Mouse (Mus musculus): Measurements from ENCODE around the gene Oxt. TPM values are rescaled to one million over a fixed set of nuclear protein-coding genes. Genes with fewer than 3 reads are reported as not detected.

The Oxt gene
- polyA plus RNA-seq, 1 experiment from 2014 or later = not detected

DNA sequence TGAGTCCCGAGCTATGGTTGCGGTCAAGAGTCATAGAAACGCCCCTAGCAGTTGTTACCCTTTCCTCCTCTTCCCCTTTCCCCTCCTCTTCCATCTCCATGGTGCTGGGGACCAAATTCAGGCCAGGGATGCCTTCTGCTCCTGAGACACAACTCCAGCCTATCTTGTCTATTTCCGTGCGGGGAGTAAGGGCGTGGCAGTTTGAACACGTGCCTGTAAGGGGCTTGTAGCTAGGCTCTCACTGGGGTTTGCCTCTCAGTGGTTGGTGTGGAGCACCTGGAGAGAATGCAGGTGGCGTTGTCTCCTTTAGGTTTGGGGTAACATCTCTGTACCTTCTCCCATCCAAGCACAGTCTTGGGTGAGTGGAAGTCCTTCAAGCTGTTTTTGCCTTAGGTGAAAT, 3.8 kb downstream of the Oxt start:
- no peak overlapping the region for H3K27ac ChIP-seq (replicated peaks)
- H3K9me3 ChIP-seq (ENCODE audit: control insufficient read depth, low read length) = no peaks in the 10 kb centered on the region
- no peak for TF ChIP-seq CTCF (IDR thresholded peaks at IDR 0.05; ENCODE audit: low read depth)
- no peak for TF ChIP-seq EP300 (optimal IDR thresholded peaks at IDR 0.05)
- no peaks in the 10 kb centered on the region; the same call in 1 of the 2 replicates for H3K4me1 ChIP-seq (replicated peaks; ENCODE audit: control insufficient read depth, insufficient read depth)
- no peak overlapping the region for H3K4me2 ChIP-seq (replicated peaks; ENCODE audit: low read depth)
- 3% methylated on average over 8 of the region's 8 CpGs for WGBS
- DNase-seq (ENCODE audit: low spot score) = no peak
- H3K4me3 ChIP-seq (ENCODE audit: low read depth, low read length) = no peak overlapping the region
- no peaks in the 10 kb centered on the region for H3K36me3 ChIP-seq (ENCODE audit: control insufficient read depth, insufficient read depth, low read length)
- ATAC-seq (ENCODE audit: low FRiP score, low TSS enrichment) = no peak
- no peak overlapping the region for H3K9ac ChIP-seq (ENCODE audit: low read length)
- H3K27me3 ChIP-seq (ENCODE audit: control insufficient read depth, insufficient read depth, low read length) = peaks cover 10% of the 10 kb centered on the region; the same call in 1 of the 2 replicates

DNA sequence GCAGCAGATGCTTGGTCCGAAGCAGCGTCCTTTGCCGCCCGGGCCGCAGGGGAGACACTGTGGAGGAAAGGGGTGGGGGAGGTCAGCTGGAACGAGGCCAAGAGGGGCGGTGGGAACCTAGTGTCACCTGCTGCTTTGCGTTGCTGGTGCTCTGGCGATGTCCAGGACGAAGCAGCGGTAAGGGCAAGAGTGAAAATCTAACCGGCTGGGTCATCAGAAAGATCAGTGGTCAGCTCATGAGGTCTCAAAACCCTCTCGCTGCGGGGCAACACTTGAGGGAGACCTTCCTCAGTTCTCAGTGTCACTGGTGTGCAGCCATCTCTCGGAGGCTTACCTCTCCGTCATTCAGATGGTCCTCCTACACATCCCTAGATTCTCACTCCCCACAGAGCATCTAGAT, 5.2 kb downstream of the Oxt start:
- ATAC-seq (ENCODE audit: low FRiP score, low TSS enrichment) (no peak), DNase-seq (ENCODE audit: low spot score) (no peak)
- Histone ChIP-seq H3K4me3 (ENCODE audit: low read depth, low read length) (peak overlapping the region; percentile 35), H3K4me1 (replicated peaks; ENCODE audit: control insufficient read depth, insufficient read depth) (no peaks in the 10 kb centered on the region; the same call in 1 of the 2 replicates), H3K4me2 (replicated peaks; ENCODE audit: low read depth) (peak overlapping the region; percentile 56), H3K27me3 (ENCODE audit: control insufficient read depth, insufficient read depth, low read length) (peaks cover 8% of the 10 kb centered on the region; the same call in 1 of the 2 replicates), H3K36me3 (ENCODE audit: control insufficient read depth, insufficient read depth, low read length) (no peaks in the 10 kb centered on the region), H3K27ac (replicated peaks) (no peak overlapping the region), H3K9me3 (ENCODE audit: control insufficient read depth, low read length) (no peaks in the 10 kb centered on the region), H3K9ac (ENCODE audit: low read length) (no peak overlapping the region)
- TF ChIP-seq CTCF (IDR thresholded peaks at IDR 0.05; ENCODE audit: low read depth) (no peak), EP300 (optimal IDR thresholded peaks at IDR 0.05) (no peak)
- 6% methylated on average over 16 of the region's 16 CpGs for WGBS

DNA sequence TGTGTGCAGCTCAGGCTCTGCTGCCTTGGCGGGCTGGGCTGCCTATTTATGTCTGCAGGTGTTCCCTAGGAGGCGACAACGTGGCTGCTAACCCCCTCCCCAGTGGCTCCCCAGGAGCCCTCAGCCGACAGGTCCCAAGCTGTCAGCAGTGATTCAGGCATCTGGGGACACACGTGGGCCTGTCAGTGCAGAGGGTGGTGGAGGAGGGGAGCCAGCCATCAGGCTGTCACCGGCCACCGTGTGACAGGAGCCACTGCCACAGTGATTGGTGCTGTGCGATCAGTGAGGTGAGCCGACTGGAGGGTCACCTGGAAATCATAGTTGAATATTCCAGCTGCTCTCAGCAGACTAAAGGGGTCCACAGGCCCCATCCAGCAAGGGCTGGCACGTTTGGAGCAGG, 6.6 kb downstream of the Oxt start, which contains the start of gene Avp:
TSS of gene Avp (minus strand) at position 3 of the 400 bp plus-strand sequence.
- 28% methylated on average over 10 of the region's 10 CpGs for WGBS
- H3K9me3 ChIP-seq (ENCODE audit: control insufficient read depth, low read length) = no peaks in the 10 kb centered on the region
- DNase-seq (ENCODE audit: low spot score) (no peak), ATAC-seq (ENCODE audit: low FRiP score, low TSS enrichment) (no peak)
- peaks cover 8% of the 10 kb centered on the region; the same call in 1 of the 2 replicates for H3K27me3 ChIP-seq (ENCODE audit: control insufficient read depth, insufficient read depth, low read length)
- no peak within 1 kb of the TSS for H3K9ac ChIP-seq (ENCODE audit: low read length)
- no peak within 1 kb of the TSS for H3K4me3 ChIP-seq (ENCODE audit: low read depth, low read length)
- H3K4me1 ChIP-seq (replicated peaks; ENCODE audit: control insufficient read depth, insufficient read depth) = no peaks in the 10 kb centered on the region; the same call in 1 of the 2 replicates
- no peak within 1 kb of the TSS for H3K27ac ChIP-seq (replicated peaks)
- TF ChIP-seq EP300 (optimal IDR thresholded peaks at IDR 0.05) (no peak), CTCF (IDR thresholded peaks at IDR 0.05; ENCODE audit: low read depth) (no peak)
- H3K36me3 ChIP-seq (ENCODE audit: control insufficient read depth, insufficient read depth, low read length) = no peaks in the 10 kb centered on the region
- no peak within 1 kb of the TSS for H3K4me2 ChIP-seq (replicated peaks; ENCODE audit: low read depth)

DNA sequence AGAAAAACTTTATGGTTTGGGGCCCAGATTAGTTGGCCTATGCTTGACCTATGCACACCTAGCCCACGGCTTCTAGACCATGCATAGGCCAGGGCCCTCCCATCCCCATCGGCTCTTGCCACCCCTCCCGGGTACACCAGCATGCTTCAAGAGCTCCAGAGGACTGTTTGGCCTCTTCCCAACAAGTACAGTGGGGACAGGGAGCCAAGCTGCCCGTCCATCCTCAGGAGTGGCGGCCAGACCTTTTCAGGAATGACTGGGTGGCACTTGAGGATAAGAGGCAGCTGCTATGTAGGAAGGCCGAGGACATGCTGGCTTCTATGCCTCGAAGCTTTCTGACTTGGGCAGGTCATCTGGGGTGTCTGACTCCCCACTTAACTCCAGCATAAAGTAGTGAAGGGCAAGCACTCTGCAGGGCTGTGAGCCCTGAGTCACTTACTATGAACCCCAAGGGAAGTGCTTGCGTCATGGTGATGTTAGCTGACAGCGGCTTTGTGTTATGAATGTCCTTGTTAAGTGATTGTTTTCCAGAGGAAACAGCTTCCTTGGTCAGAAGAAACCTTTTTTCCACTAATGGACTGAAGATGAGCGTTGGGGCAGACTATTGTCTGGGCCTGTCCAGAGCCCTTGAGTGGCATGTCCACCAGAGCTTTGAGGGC, 8.1 kb downstream of the Oxt start:
- ATAC-seq (ENCODE audit: low FRiP score, low TSS enrichment) = no peak
- TF ChIP-seq CTCF (IDR thresholded peaks at IDR 0.05; ENCODE audit: low read depth) = no peak
- TF ChIP-seq EP300 (optimal IDR thresholded peaks at IDR 0.05) = no peak
- Histone ChIP-seq H3K36me3 (ENCODE audit: control insufficient read depth, insufficient read depth, low read length) (no peaks in the 10 kb centered on the region), H3K9ac (ENCODE audit: low read length) (no peak overlapping the region), H3K4me1 (replicated peaks; ENCODE audit: control insufficient read depth, insufficient read depth) (no peaks in the 10 kb centered on the region; the same call in 1 of the 2 replicates), H3K4me2 (replicated peaks; ENCODE audit: low read depth) (no peak overlapping the region), H3K4me3 (ENCODE audit: low read depth, low read length) (no peak overlapping the region), H3K27ac (replicated peaks) (no peak overlapping the region), H3K27me3 (ENCODE audit: control insufficient read depth, insufficient read depth, low read length) (peaks cover 4% of the 10 kb centered on the region; the same call in 1 of the 2 replicates), H3K9me3 (ENCODE audit: control insufficient read depth, low read length) (no peaks in the 10 kb centered on the region)
- DNase-seq (ENCODE audit: low spot score) = no peak
- 80% methylated on average over 10 of the region's 10 CpGs for WGBS

DNA sequence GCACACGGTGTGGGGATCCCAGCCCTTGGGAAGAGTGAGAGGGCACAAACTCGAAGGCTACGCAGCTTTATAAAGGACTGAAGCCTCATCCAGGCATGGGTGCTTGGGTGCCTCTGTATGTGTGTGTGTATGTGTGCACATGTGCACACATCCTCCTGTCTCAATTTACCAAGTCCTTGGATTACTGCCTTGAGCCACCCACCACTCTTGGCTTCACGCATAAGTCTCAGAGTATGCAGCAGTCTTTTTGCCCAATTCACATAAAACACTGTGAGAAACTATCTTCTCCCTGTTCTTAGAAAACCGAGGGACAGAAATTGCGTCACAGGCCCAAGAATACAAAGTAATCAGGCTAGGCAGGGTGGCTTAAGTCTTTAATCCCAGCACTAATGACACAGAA, 10.0 kb downstream of the Oxt start:
- DNase-seq (ENCODE audit: low spot score) (no peak), ATAC-seq (ENCODE audit: low FRiP score, low TSS enrichment) (no peak)
- no peak overlapping the region for H3K9ac ChIP-seq (ENCODE audit: low read length)
- H3K4me1 ChIP-seq (replicated peaks; ENCODE audit: control insufficient read depth, insufficient read depth) = no peaks in the 10 kb centered on the region; the same call in 1 of the 2 replicates
- WGBS = 83% methylated on average over 6 of the region's 6 CpGs
- H3K36me3 ChIP-seq (ENCODE audit: control insufficient read depth, insufficient read depth, low read length) = no peaks in the 10 kb centered on the region; the same call in 1 of the 2 replicates
- H3K4me3 ChIP-seq (ENCODE audit: low read depth, low read length) = no peak overlapping the region
- H3K4me2 ChIP-seq (replicated peaks; ENCODE audit: low read depth) = no peak overlapping the region
- H3K9me3 ChIP-seq (ENCODE audit: control insufficient read depth, low read length) = no peaks in the 10 kb centered on the region
- TF ChIP-seq CTCF (IDR thresholded peaks at IDR 0.05; ENCODE audit: low read depth) (no peak), EP300 (optimal IDR thresholded peaks at IDR 0.05) (no peak)
- no peak overlapping the region for H3K27ac ChIP-seq (replicated peaks)
- peaks cover 2% of the 10 kb centered on the region; the same call in 1 of the 2 replicates for H3K27me3 ChIP-seq (ENCODE audit: control insufficient read depth, insufficient read depth, low read length)

DNA sequence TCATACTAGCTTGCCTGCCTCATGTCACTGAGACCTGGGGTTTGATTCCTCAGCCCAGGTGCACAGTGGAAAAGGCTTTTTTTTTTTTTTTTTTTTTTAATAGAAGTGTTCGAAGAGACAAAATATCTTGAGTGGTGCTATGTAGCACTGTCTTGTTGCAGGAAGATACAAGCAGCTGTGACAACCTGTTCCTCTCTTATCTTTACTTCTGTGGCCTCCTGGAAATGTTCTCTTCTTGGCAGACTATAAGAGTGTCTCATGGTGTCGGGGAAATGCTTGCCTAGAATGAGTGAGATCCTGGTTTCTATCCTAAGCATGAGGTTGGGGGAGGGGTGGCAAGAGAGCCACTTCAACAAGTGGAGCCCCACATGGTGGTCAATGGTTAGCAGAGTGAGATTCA, 12.4 kb downstream of the Oxt start:
- H3K4me2 ChIP-seq (replicated peaks; ENCODE audit: low read depth) = no peak overlapping the region
- ATAC-seq (ENCODE audit: low FRiP score, low TSS enrichment) = no peak

More for the DNA sequence above, 12.4 kb downstream of the Oxt start:
- Histone ChIP-seq H3K27ac (replicated peaks) (no peak overlapping the region), H3K27me3 (ENCODE audit: control insufficient read depth, insufficient read depth, low read length) (no peaks in the 10 kb centered on the region), H3K9ac (ENCODE audit: low read length) (no peak overlapping the region), H3K4me1 (replicated peaks; ENCODE audit: control insufficient read depth, insufficient read depth) (no peaks in the 10 kb centered on the region), H3K9me3 (ENCODE audit: control insufficient read depth, low read length) (no peaks in the 10 kb centered on the region), H3K4me3 (ENCODE audit: low read depth, low read length) (no peak overlapping the region), H3K36me3 (ENCODE audit: control insufficient read depth, insufficient read depth, low read length) (no peaks in the 10 kb centered on the region; the same call in 1 of the 2 replicates)
- DNase-seq (ENCODE audit: low spot score) = no peak
- WGBS = 74% methylated on average over 2 of the region's 2 CpGs
- TF ChIP-seq EP300 (optimal IDR thresholded peaks at IDR 0.05) = no peak
- no peak for TF ChIP-seq CTCF (IDR thresholded peaks at IDR 0.05; ENCODE audit: low read depth)
